Mouse (Mus musculus) limb, embryonic 13.5 days (tissue): ENCODE results near the gene Itsn1. TPM values are rescaled to one million over a fixed set of nuclear protein-coding genes. Genes with fewer than 3 reads are reported as not detected.
A peak's percentile ranks its signal among the peaks of the same experiment; 100 is the strongest.

Source experiments
- ATAC-seq: fragments of 200-750 bp; cut with Nextera tagmentation; 2 replicates; pipeline ENCODE4 v1.8.0; 2017; ENCODE audit warnings: low read depth, moderate number of reproducible peaks, moderate TSS enrichment; ENCODE audit not compliant: low FRiP score
- H3K27ac ChIP-seq: fragments of 300-500 bp; sonication (generic); 2 replicates; pipeline ENCODE4 v1.5.1; 2015; ENCODE audit warnings: inconsistent platforms, mild to moderate bottlenecking, moderate library complexity
- H3K27me3 ChIP-seq: fragments of 300-500 bp; sonication (generic); 2 replicates; pipeline ENCODE4 v1.6.1; 2015; ENCODE audit warnings: mild to moderate bottlenecking, inconsistent platforms
- H3K36me3 ChIP-seq: fragments of 300-500 bp; sonication (generic); 2 replicates; pipeline ENCODE4 v1.6.1; 2015; ENCODE audit warnings: inconsistent platforms, mild to moderate bottlenecking, moderate library complexity
- H3K4me1 ChIP-seq: fragments of 300-500 bp; sonication (generic); 2 replicates; pipeline ENCODE4 v1.6.1; 2015; ENCODE audit warnings: inconsistent platforms
- H3K4me2 ChIP-seq: fragments of 300-500 bp; sonication (generic); replicated peaks from 2 replicates; pipeline ENCODE4 v1.6.1; 2015; ENCODE audit warnings: inconsistent platforms, mild to moderate bottlenecking, moderate library complexity
- H3K4me3 ChIP-seq: fragments of 300-500 bp; sonication (generic); 2 replicates; pipeline ENCODE4 v1.5.1; 2015; ENCODE audit warnings: moderate library complexity, mild to moderate bottlenecking, inconsistent platforms
- H3K9ac ChIP-seq: fragments of 300-500 bp; sonication (generic); 2 replicates; pipeline ENCODE4 v1.6.1; 2015; ENCODE audit warnings: mild to moderate bottlenecking, inconsistent platforms
- H3K9me3 ChIP-seq: fragments of 300-500 bp; sonication (generic); 2 replicates; pipeline ENCODE4 v1.6.1; 2016; ENCODE audit warnings: inconsistent platforms
- WGBS: fragments of 180-500 bp; shearing (Covaris S2); methylation state at CpG from one replicate; pipeline ENCODE4 v1.1.7; 2015; 5-methylcytosine and 5-hydroxymethylcytosine counted together
- polyA plus RNA-seq: library from polyadenylated mRNA; unstranded; fragments of >200 nt; fragmentation: Nextera tagmentation; extraction: Ambion mirVana; gene quantifications from 2 replicates; pipeline ENCODE4 v1.2.1, GENCODE M21; 2015

The Itsn1 gene
- polyA plus RNA-seq, 1 experiment from 2014 or later, result 27.4 TPM

DNA sequence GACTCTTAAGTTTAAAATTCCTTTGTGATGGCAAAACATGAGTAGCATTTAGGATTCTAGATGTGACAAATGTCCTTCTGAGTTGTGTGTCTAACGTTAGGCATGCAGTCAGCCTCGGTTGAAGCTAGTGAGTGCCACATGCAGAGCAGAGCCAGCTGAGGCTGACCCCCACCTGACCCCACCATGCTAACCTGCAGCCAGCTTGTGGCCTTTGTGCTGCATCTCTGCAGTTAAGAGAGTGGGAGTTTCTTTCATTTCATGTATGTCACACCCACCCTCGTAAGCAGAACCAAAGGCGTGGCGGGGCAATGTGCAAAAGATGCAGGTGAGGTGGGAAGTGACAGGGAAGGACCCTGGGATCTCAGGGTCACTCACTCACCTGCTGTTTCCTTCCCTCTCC, 98.4 kb downstream of the Itsn1 start:
- H3K9me3 ChIP-seq, result no peaks in the 10 kb centered on the region
- no peak overlapping the region for H3K9ac ChIP-seq
- ATAC-seq, result no peak
- no peak overlapping the region for H3K4me3 ChIP-seq
- H3K4me1 ChIP-seq, result peaks cover 11% of the 10 kb centered on the region
- H3K27ac ChIP-seq, result peak overlapping the region; percentile 52; the same call in 1 of the 2 replicates
- no peaks in the 10 kb centered on the region for H3K27me3 ChIP-seq
- WGBS, result 62% methylated on average over 5 of the region's 5 CpGs
- peaks cover 52% of the 10 kb centered on the region for H3K36me3 ChIP-seq
- H3K4me2 ChIP-seq, result no peak overlapping the region

DNA sequence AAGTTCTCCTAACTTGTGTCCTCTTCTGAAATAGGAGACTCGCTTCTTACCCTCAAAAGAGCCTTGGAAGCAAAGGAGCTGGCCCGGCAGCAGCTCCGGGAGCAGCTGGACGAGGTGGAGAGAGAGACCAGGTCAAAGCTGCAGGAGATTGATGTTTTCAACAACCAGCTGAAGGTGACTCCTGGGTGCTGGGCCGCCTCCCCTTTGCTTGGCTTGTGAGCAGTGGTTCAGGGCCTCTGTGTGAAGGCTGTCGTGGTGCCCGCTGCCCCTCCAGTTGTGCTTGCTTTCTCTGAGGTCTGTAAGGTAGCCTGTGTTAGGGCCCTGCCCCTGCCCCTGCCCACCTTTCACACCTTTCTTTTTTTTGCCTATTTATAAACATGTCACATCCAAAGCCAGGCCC, 99.1 kb downstream of the Itsn1 start:
- Histone ChIP-seq H3K36me3 (peaks cover 46% of the 10 kb centered on the region), H3K27me3 (no peaks in the 10 kb centered on the region), H3K4me2 (no peak overlapping the region), H3K4me1 (peaks cover 11% of the 10 kb centered on the region), H3K9ac (no peak overlapping the region), H3K4me3 (no peak overlapping the region), H3K9me3 (no peaks in the 10 kb centered on the region), H3K27ac (no peak overlapping the region; the same call in 1 of the 2 replicates)
- ATAC-seq, result no peak
- 84% methylated on average over 7 of the region's 7 CpGs for WGBS

DNA sequence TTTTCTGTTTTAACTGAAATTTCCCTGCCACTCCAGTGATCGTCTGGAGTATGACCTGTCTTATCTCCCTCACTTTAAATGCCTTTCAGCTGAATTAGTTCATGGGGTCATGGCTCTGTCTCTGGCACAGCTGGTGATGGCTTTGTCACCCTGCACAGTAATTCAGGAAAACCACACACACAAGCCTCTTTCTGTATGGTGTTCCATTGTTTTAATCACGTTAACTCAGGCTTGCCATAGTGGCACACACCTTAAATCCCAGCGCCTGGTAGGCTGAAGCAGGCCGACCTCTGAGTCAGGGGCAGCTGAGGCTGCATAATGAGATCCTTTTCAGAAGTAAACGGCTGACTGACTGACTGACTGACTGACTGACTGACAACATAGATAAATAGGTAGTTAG, 99.5 kb downstream of the Itsn1 start:
- WGBS, result 82% methylated on average over 5 of the region's 5 CpGs
- no peak overlapping the region for H3K9ac ChIP-seq
- H3K4me1 ChIP-seq, result peaks cover 11% of the 10 kb centered on the region
- no peak for ATAC-seq
- no peaks in the 10 kb centered on the region for H3K9me3 ChIP-seq
- H3K4me2 ChIP-seq, result no peak overlapping the region
- H3K27ac ChIP-seq, result no peak overlapping the region
- peaks cover 44% of the 10 kb centered on the region for H3K36me3 ChIP-seq
- no peaks in the 10 kb centered on the region for H3K27me3 ChIP-seq
- no peak overlapping the region for H3K4me3 ChIP-seq

DNA sequence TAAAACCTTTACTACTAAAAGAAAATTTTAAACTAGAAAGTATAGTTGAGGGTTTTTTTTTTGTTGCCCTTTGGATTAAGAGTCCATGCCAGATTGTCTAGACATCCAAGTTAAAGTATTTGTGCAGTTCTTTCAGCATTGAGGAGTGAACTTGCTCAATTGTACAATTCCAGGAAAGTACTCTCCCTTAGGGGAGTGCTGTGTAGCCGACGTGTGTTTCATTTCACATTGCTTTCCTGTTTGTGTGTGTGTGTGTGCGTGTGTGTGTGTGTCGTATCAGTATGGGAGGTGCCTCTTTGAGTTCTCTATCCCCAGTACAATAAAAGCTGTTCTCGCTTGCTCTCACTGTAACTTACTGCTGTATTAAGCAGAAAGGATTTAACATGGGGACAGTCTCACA, 100.0 kb downstream of the Itsn1 start:
- Histone ChIP-seq H3K27me3 (no peaks in the 10 kb centered on the region), H3K4me3 (no peak overlapping the region), H3K27ac (no peak overlapping the region), H3K36me3 (peaks cover 40% of the 10 kb centered on the region), H3K4me1 (peaks cover 16% of the 10 kb centered on the region), H3K9me3 (no peaks in the 10 kb centered on the region), H3K9ac (no peak overlapping the region), H3K4me2 (no peak overlapping the region)
- no peak for ATAC-seq
- WGBS, result 85% methylated on average over 5 of the region's 5 CpGs

DNA sequence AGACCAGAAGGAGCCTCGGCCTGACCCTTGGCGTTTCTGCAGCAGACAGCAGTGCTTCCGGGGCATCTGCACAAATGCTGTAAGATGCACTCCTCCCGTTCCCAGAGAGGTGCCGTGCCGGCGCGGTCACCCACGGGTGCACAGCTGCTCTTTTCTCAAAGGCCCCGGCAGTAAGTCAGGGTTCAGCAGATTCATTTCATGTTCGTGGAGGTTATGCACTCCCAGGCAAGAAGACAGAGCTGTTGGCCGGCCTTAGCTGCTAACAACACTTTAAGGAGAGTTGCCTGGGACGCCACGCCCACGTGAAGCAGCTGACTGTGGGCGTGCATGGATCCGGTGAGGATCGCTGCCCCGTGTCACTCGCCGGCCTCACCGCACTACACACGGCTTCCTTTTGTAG, 101.2 kb downstream of the Itsn1 start:
- Histone ChIP-seq H3K4me2 (no peak overlapping the region), H3K27ac (no peak overlapping the region), H3K9me3 (no peaks in the 10 kb centered on the region), H3K4me1 (peaks cover 22% of the 10 kb centered on the region), H3K36me3 (peaks cover 40% of the 10 kb centered on the region), H3K4me3 (no peak overlapping the region), H3K9ac (no peak overlapping the region), H3K27me3 (no peaks in the 10 kb centered on the region)
- 92% methylated on average over 23 of the region's 23 CpGs for WGBS
- no peak for ATAC-seq

DNA sequence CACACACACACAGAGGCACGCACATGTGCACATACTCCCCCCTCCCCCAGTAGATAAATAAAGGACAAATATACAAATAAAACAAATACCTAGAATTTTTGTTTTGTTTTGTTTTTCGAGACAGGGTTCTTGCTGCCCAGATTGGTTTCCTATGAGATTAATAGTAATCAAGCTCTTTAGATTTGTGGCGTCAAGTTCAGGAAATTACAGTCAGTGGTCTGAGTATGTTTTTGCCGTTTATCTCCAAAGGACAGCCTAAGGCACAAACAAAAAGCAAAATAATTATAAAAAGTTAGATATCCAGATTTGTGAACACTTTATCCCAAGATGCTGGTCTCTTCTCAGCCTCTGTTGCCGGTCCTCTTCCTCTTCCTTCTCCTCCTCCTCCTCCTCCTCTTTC, 104.0 kb downstream of the Itsn1 start:
- no peaks in the 10 kb centered on the region for H3K9me3 ChIP-seq
- no peak overlapping the region for H3K9ac ChIP-seq
- H3K27me3 ChIP-seq, result no peaks in the 10 kb centered on the region
- no peak overlapping the region for H3K4me2 ChIP-seq
- H3K27ac ChIP-seq, result no peak overlapping the region
- peaks cover 40% of the 10 kb centered on the region for H3K36me3 ChIP-seq
- WGBS, result 81% methylated on average over 5 of the region's 5 CpGs
- H3K4me3 ChIP-seq, result no peak overlapping the region
- peaks cover 29% of the 10 kb centered on the region for H3K4me1 ChIP-seq
- ATAC-seq, result no peak

DNA sequence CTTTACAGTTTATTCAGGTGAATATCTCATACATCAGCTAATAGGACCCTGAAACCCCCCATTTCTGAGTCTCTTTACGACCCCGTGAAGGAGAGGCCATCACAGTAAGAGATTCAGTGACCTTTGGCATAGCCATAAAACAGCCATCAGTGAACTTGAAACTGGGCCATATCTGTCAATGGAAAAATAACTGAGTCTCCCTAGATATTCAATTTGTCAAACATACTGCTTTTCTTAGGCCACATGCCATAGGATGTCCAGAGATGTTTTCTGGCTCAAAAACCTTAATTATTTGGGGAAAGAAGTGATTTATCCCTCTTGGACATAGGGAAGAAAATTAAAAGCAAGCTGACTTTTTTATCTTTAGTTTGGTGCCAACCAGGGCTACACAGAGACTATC, 104.5 kb downstream of the Itsn1 start:
- Histone ChIP-seq H3K4me1 (peaks cover 29% of the 10 kb centered on the region), H3K9ac (no peak overlapping the region), H3K4me2 (no peak overlapping the region), H3K9me3 (no peaks in the 10 kb centered on the region), H3K27ac (no peak overlapping the region), H3K27me3 (no peaks in the 10 kb centered on the region), H3K4me3 (no peak overlapping the region), H3K36me3 (peaks cover 38% of the 10 kb centered on the region)
- 48% methylated on average over 2 of the region's 2 CpGs for WGBS
- ATAC-seq, result no peak

DNA sequence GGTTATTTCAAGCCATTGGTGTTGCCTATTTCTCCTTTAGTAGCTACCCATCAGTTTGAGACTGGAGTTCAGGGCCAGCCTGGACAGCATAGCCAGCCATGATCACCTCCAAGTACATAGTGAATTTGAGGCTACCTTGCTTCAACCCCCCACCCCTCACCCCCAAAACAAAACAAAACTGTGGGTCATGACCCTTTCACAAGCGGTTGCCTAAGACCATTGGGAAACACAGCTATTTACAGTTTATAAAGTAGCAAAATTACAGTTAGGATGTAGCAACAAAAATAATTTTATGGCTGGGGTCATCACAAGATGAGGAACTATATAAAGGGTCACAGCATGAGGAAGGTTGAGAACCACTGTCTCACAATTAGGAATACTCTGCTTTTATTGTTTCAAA, 104.9 kb downstream of the Itsn1 start:
- no peak overlapping the region for H3K4me2 ChIP-seq
- no peak overlapping the region for H3K27ac ChIP-seq
- H3K9ac ChIP-seq, result no peak overlapping the region
- H3K36me3 ChIP-seq, result peaks cover 37% of the 10 kb centered on the region
- WGBS, result 71% methylated on average over 1 of the region's 1 CpGs
- no peaks in the 10 kb centered on the region for H3K9me3 ChIP-seq
- ATAC-seq, result no peak
- no peak overlapping the region for H3K4me3 ChIP-seq
- no peaks in the 10 kb centered on the region for H3K27me3 ChIP-seq
- peaks cover 29% of the 10 kb centered on the region for H3K4me1 ChIP-seq

DNA sequence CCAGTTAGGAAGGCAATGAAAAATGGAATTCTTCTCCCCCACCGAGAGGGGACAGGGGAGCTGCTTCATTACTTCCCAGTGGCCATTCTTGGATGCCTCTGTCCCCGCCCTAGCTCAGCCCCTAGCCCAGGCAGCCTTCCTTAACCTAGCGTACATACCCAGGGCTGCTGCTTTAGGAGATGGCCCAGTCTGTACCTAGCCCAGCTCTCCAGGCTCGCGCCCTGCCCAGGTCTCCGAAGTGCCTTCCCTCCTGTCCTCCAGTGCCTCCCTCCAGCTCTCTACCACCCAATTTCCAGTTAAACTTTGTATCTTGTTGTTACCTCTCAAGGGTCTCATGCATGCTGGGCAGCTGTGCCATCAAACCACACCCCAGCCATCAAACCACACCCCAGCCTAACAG, 106.7 kb downstream of the Itsn1 start:
- no peak for ATAC-seq
- Histone ChIP-seq H3K4me2 (no peak overlapping the region), H3K36me3 (peaks cover 31% of the 10 kb centered on the region), H3K27me3 (no peaks in the 10 kb centered on the region), H3K9me3 (no peaks in the 10 kb centered on the region), H3K27ac (no peak overlapping the region), H3K4me1 (peaks cover 44% of the 10 kb centered on the region), H3K4me3 (no peak overlapping the region), H3K9ac (no peak overlapping the region)
- 87% methylated on average over 6 of the region's 6 CpGs for WGBS

DNA sequence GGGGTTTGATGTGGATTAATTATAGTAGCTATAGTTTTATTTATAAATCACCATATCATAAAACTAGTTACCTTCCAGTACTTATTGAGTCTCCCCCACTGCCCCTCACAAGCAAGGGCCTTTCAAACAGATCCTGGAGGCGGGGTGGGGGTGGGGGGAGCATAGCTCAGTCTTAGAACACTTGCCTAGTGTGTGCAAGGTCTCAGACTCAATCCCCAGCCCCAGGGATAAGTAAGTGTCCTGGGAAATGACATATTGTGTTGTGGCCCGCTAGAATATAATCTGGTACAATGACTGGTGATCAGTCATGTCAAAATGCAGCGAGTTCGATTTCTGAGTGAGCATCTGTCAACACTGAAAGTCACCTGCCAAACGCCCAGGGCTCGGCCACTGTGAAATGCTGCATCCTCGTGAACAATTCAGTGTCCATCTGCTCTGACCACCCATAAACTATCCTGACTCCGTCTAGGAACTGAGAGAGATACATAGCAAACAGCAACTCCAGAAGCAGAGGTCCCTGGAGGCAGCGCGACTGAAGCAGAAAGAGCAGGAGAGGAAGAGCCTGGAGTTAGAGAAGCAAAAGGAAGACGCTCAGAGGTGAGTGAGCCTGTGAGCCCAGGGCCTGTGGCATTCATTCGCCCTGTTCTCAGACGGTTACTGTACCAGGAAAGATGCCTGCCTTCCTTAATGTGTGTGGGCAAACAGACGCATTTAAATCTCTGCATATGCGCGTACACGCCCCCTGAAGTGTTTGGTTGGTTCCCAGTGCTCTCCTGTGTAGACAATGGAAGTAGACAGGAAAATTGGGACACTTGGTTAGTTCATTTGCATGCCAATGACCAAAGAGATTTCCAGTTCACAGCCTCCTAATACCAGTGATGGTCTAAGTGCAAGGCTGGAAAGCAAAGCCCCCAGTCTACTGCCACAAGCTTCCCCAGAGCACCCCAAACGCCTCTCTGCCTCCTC, 107.8 kb downstream of the Itsn1 start:
- H3K27me3 ChIP-seq, result no peaks in the 10 kb centered on the region
- H3K27ac ChIP-seq, result no peak overlapping the region
- H3K36me3 ChIP-seq, result peaks cover 35% of the 10 kb centered on the region
- H3K4me2 ChIP-seq, result no peak overlapping the region
- no peak for ATAC-seq
- peaks cover 53% of the 10 kb centered on the region for H3K4me1 ChIP-seq
- H3K9me3 ChIP-seq, result no peaks in the 10 kb centered on the region
- no peak overlapping the region for H3K9ac ChIP-seq
- WGBS, result 81% methylated on average over 18 of the region's 18 CpGs
- no peak overlapping the region for H3K4me3 ChIP-seq

DNA sequence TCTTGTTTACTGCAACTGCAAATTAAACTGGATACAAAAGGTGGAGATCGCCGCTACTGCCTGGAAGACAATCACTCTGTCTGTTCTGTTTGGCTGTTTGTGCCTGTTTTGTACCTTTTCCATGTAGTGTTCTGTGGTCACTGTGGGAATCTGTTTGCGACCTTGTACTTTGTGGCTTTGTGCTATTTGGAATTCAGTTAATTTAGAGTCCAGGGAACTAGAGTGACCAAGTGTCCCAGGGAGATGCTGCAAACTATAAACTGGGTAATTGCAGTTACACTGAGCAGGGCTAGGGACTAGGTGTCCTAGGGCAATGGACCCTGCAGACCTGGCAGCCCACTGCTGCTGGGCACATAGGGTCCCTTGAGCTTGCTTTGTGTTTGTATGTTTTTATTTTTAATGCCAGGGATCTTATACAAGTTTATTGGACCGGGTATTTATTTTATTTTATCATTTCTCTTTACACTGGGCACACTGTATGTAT, 108.5 kb downstream of the Itsn1 start:
- H3K9me3 ChIP-seq, result no peaks in the 10 kb centered on the region
- H3K4me2 ChIP-seq, result no peak overlapping the region
- H3K36me3 ChIP-seq, result peaks cover 38% of the 10 kb centered on the region
- H3K27ac ChIP-seq, result no peak overlapping the region
- H3K4me3 ChIP-seq, result no peak overlapping the region
- H3K9ac ChIP-seq, result no peak overlapping the region
- no peak for ATAC-seq
- WGBS, result 91% methylated on average over 4 of the region's 4 CpGs
- no peaks in the 10 kb centered on the region for H3K27me3 ChIP-seq
- H3K4me1 ChIP-seq, result peaks cover 53% of the 10 kb centered on the region

DNA sequence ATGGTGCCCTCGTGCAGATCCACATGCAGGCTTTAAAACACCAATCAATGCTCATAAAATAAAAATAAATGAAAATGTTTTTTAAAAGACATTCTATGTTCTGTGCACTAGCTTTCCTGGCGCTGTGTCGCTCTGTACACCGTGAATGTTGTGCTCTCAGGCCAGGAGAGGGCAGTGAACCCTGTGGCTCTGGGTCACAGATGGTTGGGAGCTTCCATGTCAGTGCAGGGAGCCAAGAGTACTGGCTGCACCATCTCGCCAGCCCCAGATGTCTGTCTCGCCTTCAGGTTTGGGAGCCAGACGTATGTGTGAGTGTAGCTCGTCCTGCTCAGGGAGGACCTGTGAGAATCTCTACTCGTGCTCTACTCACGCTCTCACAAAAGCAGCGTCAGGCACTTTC, 109.7 kb downstream of the Itsn1 start:
- ATAC-seq, result no peak
- Histone ChIP-seq H3K27me3 (no peaks in the 10 kb centered on the region), H3K9me3 (no peaks in the 10 kb centered on the region), H3K4me3 (no peak overlapping the region), H3K9ac (no peak overlapping the region), H3K36me3 (peaks cover 50% of the 10 kb centered on the region), H3K4me1 (peaks cover 56% of the 10 kb centered on the region), H3K4me2 (no peak overlapping the region), H3K27ac (no peak overlapping the region)
- 78% methylated on average over 11 of the region's 11 CpGs for WGBS
